Mouse (Mus musculus) adrenal gland, postnatal 0 days (tissue): ENCODE results near the gene Gsk3a. TPM values are rescaled to one million over a fixed set of nuclear protein-coding genes. Genes with fewer than 3 reads are reported as not detected.

Experiments
- microRNA-seq: library from miRNA; unstranded; fragments of <30 nt; microRNA quantifications from one replicate; pipeline ENCODE4, GENCODE M21; 2016; ENCODE audit warnings: borderline replicate concordance; ENCODE audit not compliant: insufficient number of aligned reads
- polyA plus RNA-seq: library from polyadenylated mRNA; unstranded; fragments of >200 nt; fragmentation: Nextera tagmentation; extraction: Ambion mirVana; gene quantifications from 2 replicates; pipeline ENCODE4 v1.2.1, GENCODE M21; 2015

The Gsk3a gene
- 8.4 and 10.2 TPM in 2 replicates for polyA plus RNA-seq

GRCm38 (mm10) chr7:25237249-25238014 is at the start of gene Gsk3a:
Gene Gsk3a (minus strand): TSS chr7:25237851.

GRCm38 (mm10) chr7:25267301-25267750 is 29.7 kb upstream of the Gsk3a start, which contains the start of gene Cic:
Gene Cic (plus strand): TSS chr7:25267704.

GRCm38 (mm10) chr7:25250141-25250972 is 12.7 kb upstream of the Gsk3a start, which contains the start of gene Erf:
Gene Erf (minus strand): TSS chr7:25250761.

GRCm38 (mm10) chr7:25221102-25221883 is 16.4 kb downstream of the Gsk3a start, which contains the start of gene Zfp526:
Gene Zfp526 (plus strand): TSS chr7:25221425.

GRCm38 (mm10) chr7:25220457-25221101 is 17.1 kb downstream of the Gsk3a start, which contains the start of gene Dedd2:
Gene Dedd2 (minus strand): TSS chr7:25220615.

GRCm38 (mm10) chr7:25179606-25180161 is 58.0 kb downstream of the Gsk3a start, which contains the start of gene Pou2f2:
Gene Pou2f2 (minus strand): TSS chr7:25179726.

Small RNA genes lying within 50 kb of the gene (microRNA-seq; reads per million reads assigned to microRNA genes)
- not detected for gene Mir7048

Other genes starting within 250 kb of the Gsk3a start
- 55.3 and 60.0 TPM in 2 replicates for gene Atp1a3, start 231.9 kb downstream of the Gsk3a start, polyA plus RNA-seq
- 4.1 and 5.5 TPM in 2 replicates for gene Grik5, start 165.5 kb downstream of the Gsk3a start, polyA plus RNA-seq
- 14.3 and 18.7 TPM in 2 replicates for gene Zfp574, start 165.3 kb downstream of the Gsk3a start, polyA plus RNA-seq
- 4.9 and 12.6 TPM in 2 replicates for gene Pou2f2, start 58.1 kb downstream of the Gsk3a start, polyA plus RNA-seq
- 12.6 and 13.3 TPM in 2 replicates for gene Dedd2, start 17.2 kb downstream of the Gsk3a start, polyA plus RNA-seq
- gene Zfp526, start 16.4 kb downstream of the Gsk3a start, polyA plus RNA-seq = 1.5 and 2.4 TPM in 2 replicates
- gene Erf, start 12.9 kb upstream of the Gsk3a start, polyA plus RNA-seq = 7.6 and 8.3 TPM in 2 replicates
- gene Cic, start 29.9 kb upstream of the Gsk3a start, polyA plus RNA-seq = 21.1 and 23.1 TPM in 2 replicates
- 102 and 162 TPM in 2 replicates for gene Pafah1b3, start 60.1 kb upstream of the Gsk3a start, polyA plus RNA-seq
- gene Prr19, start 63.6 kb upstream of the Gsk3a start, polyA plus RNA-seq = 0.13 TPM in 1 of 2 replicates, not detected in the other
- 3.8 and 7.2 TPM in 2 replicates for gene Tmem145, start 68.3 kb upstream of the Gsk3a start, polyA plus RNA-seq
- gene Megf8, start 79.3 kb upstream of the Gsk3a start, polyA plus RNA-seq = 7.3 and 8.4 TPM in 2 replicates
- 0.87 and 12.3 TPM in 2 replicates for gene Cnfn, start 131.9 kb upstream of the Gsk3a start, polyA plus RNA-seq
- 12.9 and 34.8 TPM in 2 replicates for gene Lipe, start 160.9 kb upstream of the Gsk3a start, polyA plus RNA-seq
- gene Cxcl17, start 175.0 kb upstream of the Gsk3a start, polyA plus RNA-seq = 0.43 TPM in 1 of 2 replicates, not detected in the other
- gene Ceacam1, start 239.8 kb upstream of the Gsk3a start, polyA plus RNA-seq = 9.0 and 17.7 TPM in 2 replicates